Mouse (Mus musculus): ENCODE measurements at regions not wholly inside any gene's neighbourhood (a gene's known extent, or its start where the extent isn't known, plus 50 kb on each side); places are given as distances from the start of the nearest gene placed in this dataset.
"Not testable (repeated sequence)": the region's sequence is repeated elsewhere in the genome, so short reads cannot be mapped to it uniquely, and the experiment has no call there.

DNA sequence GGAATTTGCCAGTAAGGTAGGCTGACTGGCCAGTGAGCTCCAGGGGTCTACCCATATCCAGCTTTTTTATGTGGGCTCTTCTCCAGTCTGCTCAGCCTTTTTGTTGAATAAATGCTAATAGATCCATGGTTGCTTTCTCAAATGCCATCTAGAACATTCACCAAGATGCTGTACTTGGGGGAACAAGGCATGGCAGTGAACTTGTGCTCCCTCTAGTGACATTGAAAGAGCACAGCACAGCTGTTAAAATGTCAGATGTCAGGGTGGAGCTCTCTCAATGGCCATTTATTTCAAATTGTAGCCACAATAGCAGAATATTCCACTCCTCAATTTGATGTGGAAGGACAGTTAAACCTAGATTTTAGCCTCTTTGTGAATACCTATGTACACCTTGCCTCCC, 86.3 kb downstream of the Kcnk1 start:
- peak in 1 of 2 experiments; percentile 33 for DNase-seq (ENCODE audit: low spot score in 2 of 2)
- intact Hi-C loops (cut with DNase I), result loop anchor here (2.0 kb wide), 1 partner anchor 130 kb away; no protein-coding TSS in a partner anchor

DNA sequence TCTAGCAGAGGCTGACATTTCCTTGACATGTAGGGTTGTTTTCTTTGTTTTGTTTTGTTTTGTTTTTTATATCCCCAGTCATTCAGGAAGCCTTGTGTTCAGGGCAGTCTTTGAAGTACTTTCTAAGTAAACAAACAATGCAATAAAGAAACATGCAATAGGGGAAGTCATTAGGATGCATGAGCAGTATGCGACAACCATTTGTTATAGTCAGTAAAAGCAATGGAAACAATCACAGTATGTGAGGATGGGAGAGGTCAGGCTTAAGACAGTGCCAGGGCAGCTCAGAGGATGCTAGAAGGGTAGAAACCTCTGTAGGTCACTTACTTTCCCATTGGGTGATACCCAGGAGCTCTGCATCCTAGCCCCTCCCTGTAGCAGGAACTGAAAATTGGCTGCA, 87.9 kb downstream of the Kcnk1 start:
- no peak for DNase-seq (ENCODE audit: low spot score in 2 of 2)
- intact Hi-C loops (cut with DNase I), result no loop called here

DNA sequence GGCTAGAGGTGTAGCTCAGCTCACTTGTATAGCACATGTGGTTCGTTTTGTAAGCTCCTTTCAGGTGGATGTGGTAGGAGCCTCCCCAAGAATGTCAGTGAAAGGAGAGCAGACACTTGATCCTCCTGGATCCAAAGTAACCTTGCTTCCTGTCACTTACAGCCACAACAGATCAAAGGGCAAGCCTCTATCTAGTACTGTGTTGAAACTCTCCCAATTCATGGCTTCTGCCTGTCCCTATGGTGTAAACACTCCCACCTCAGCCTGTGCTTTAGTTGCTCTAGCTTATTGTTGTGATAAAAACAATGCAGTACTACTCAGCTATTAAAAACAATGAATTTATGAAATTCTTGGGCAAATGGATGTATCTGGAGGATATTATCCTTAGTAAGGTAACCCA, 95.8 kb downstream of the Kcnk1 start:
- DNase-seq (ENCODE audit: low spot score in 2 of 2), result no peak
- intact Hi-C loops (cut with DNase I), result no loop called here

DNA sequence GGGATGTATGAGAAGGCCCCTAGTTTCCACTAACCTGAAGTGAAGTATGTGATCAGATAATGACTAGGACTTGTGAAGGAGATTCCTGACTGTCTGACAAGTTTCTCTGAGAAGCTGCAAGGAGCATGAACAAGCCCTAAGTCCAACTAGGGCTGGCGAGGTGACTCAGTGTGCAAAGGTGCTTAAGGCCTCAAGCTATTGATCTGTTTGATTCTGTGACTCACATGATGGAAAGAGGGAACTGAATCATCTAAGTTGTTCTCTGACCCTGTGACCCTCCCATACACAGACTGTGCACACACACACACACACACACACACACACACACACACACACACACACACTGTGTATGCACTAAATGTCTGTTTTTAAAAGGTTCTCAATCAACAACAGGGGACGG, 99.0 kb downstream of the Kcnk1 start:
- intact Hi-C loops (cut with DNase I), result no loop called here
- DNase-seq (ENCODE audit: low spot score in 2 of 2), result no peak

DNA sequence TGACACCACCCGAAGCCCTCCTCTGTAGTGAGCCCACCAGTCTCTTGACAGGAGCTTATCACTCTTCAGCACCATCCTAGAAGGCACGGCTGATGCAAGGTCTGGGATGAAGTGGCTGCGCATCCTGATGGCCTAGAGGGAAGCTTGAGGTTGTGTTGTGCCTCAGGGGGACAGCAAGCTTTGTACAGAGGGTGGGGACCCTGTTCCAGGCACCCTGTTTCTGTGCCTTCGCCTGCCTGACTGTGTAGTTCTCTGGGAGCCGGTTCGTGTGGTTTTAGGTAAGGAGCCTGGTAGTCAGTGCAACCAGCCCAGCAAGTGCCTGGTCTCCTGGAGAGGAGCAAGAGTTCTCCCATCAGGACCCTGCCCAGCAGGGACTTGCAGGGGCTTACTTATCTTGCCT, 101.1 kb downstream of the Kcnk1 start:
- DNase-seq (ENCODE audit: low spot score in 2 of 2), result no peak
- intact Hi-C loops (cut with DNase I), result loop anchor here (5.0 kb wide), 1 partner anchor 139 kb away; no protein-coding TSS in a partner anchor

DNA sequence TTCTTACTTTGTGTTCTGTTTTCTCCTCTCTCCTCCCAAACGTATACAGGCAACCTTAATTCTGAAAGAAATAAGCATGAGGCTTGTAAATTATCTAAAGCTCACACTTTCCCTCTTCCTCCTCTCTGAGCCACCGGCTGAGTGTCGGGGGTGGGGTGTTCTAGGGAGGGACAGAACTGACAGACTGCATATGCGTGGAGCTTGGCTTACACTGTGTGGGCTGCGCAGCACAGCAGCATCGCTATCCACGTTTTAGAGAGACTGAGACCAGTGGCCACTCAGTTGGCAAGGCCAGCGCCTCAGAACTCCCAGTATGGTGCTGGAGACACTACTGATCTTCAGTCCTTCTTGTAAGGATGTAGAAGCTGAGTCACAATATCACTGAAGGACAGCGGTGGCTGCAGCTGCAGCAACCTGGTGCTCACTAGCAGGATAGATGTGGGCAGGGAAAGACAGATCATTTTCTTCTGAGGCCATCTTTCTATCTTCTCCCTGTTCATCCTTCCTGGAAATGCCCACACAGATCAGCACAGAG, 101.7 kb downstream of the Kcnk1 start:
- DNase-seq (ENCODE audit: low spot score in 2 of 2), result peak; percentile 40 to 71

DNA sequence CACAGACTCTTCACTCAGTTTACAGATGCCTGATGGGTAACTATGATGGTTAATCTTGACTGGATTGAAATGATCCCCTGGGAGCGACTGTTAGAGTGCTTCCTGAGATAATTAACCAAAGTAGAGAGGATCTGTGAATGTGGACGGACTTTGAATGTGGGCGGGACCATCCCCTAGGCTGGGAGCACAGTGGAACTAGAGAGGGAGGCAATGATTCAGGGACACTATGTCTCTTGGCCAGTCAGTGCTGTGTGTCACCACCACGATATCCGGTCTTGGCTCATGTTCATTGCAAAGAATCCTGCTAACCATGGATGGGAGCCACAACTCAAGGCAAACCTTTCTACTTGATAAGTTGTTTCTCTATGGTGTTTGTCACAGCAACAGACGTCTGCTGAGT, 103.9 kb downstream of the Kcnk1 start:
- intact Hi-C loops (cut with DNase I), result loop anchor here (5.0 kb wide), 1 partner anchor 142 kb away; no protein-coding TSS in a partner anchor

More for the DNA sequence above, 101.7 kb downstream of the Kcnk1 start:
- intact Hi-C loops (cut with DNase I), result loop anchor here (5.0 kb wide), 1 partner anchor 139 kb away; no protein-coding TSS in a partner anchor

DNA sequence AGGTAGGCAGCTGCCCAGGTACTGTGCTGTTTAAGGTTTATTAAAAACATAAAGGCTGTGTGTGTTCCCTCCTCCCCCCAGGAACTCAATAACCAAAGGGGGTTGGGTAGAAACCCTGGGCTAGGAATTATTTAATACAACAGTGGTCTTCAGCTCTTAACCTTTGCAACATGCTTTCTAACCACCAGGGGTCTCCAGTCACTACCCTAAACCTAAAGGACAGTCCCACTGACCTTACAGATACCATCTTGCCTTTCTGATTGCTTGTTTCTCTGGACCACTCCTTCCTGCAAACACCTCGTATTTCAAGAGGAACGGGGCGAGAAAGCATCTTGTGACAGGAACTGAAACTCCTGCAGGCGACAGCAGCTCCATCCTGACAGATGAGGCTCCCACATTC, 104.9 kb downstream of the Kcnk1 start:
- intact Hi-C loops (cut with DNase I), result loop anchor here (5.0 kb wide), 1 partner anchor 143 kb away; no protein-coding TSS in a partner anchor
- no peak for DNase-seq (ENCODE audit: low spot score in 2 of 2)

More for the DNA sequence above, 103.9 kb downstream of the Kcnk1 start:
- DNase-seq (ENCODE audit: low spot score in 2 of 2), result no peak

DNA sequence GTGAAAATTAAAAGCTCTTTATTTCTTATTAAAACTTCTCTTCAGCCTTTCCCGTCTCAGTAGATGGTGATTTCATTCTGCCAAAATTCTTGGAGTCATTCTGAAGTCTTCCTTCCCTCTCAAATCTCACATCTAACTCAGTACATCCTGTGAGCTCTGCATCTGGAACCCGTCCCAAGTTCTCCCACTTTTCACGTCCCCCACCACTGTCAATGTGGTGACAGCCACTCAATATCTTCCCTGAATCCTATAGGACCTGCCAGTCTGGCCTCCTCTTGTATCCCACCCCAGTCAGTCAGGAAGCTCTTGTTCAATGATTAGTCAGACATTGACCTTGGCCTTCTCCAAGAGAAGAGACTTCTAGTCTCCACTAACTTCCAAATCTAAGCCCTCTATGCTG, 110.1 kb downstream of the Kcnk1 start:
- DNase-seq (ENCODE audit: low spot score in 2 of 2), result peak in 1 of 2 experiments; percentile 73
- intact Hi-C loops (cut with DNase I), result no loop called here

DNA sequence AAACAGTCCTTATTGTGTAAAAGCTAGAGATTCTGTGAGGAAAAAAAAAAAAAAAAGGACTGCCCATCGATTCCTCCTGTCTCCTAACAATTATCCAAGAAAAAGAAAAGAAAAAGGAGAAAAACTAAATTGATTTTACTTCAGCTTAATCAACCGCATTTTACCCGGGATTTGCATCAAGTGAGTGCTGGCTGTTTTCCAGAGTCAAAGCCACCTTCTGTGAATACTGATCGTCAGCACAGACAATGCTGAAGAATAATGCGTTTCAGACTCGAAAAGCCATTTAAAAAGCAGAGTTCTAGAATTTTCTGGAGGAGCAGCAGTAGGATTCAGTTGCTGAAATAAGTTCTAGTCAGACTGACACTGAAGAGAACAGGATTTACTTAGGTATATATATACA, 131.1 kb downstream of the Kcnk1 start:
- DNase-seq (ENCODE audit: low spot score in 2 of 2), result no peak
- intact Hi-C loops (cut with DNase I), result no loop called here

DNA sequence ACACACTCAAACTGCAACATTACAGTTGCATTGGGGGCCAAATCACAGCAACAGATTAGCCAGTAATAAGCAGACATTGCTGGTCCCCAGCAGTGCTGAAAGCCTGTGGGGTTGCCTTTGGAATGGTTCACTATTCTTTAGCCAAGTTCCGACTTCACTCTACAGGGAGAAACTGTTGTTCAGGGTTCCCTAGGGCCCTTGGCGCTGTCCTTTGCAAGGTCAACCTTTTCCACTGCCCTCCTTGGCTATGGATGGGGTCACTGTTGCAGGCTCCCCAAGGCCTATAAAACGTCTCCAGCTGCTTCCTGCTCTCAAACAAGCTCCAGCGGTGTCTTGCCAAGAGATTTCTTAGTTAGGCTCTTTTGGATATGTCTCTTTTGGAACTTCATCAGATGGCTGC, 137.1 kb downstream of the Kcnk1 start:
- DNase-seq (ENCODE audit: low spot score in 2 of 2), result no peak
- intact Hi-C loops (cut with DNase I), result no loop called here

DNA sequence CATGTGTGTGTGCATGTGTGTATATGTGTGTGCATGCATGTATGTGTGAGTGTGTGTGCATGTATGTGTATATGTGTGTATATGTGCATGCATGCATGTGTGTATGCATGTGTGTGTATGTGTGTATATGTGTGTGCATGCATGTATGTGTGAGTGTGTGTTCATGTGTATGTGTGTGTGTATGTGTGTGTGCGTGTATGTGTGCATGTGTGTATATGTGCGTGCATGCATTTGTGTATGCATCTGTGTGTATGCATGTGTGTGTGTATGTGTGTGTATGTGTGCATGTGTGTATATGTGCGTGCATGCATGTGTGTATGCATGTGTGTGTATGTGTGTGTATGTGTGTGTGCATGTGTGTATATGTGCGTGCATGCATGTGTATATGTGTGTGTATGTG, 137.9 kb downstream of the Kcnk1 start:
- intact Hi-C loops (cut with DNase I); DNase-seq (ENCODE audit: low spot score in 2 of 2): not testable (repeated sequence)

DNA sequence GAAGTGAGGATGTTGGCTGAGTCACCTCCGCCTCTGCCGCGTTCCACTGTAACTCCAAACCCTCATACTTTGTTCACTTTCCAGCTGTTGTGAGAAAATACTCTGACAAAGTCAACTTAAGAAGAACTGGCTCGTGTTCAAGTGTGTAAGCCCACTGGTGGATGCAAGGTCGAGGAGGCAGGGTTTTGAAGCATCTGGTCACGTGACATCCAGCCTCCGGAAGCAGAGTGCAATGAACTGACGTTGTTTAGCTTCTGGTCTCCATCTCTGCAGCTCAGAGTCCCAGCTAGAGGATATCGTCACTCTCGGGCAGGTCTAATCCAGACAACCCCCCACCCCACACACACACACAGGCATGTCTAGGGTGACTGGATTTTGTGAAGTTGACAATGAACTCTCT, 140.1 kb downstream of the Kcnk1 start:
- DNase-seq (ENCODE audit: low spot score in 2 of 2), result no peak
- intact Hi-C loops (cut with DNase I), result no loop called here

DNA sequence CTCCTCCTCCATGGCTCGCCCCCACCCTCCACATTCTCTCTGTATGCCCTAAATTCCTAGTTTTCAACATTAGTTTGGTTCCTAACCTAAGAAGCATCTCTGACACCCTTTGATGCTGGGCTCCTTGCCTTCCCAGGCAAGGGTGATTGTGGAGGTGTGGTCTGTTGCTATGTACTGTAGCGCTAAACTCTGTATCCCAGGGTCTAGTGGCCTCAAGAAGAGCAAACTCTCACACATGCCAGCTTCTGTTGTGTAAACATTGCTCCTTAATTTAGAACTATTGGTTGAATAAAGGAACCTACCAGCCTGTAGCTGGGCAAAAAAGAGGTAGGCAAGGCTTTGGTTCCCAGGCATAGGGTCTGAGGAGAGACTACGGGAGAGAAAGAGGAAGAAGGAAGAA, 140.6 kb downstream of the Kcnk1 start:
- intact Hi-C loops (cut with DNase I), result no loop called here

DNA sequence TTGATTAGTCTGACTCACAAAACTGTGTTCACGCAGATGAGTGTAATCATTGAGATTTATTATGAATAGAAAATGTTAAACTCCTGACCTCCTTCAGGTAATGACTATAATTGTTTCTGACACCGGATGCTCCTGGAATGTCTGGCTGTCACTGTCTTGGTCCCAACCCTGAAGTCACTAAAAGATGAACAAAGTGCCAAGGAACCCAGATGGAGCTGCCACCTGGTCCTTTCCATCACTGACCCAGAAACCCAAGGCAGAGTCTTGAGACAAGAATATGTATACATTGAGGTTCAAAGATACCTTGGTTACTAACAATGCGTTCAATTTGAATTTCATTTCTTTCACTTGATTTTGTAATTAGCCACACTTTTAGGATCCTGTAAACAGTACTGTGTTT, 142.0 kb downstream of the Kcnk1 start:
- no peak for DNase-seq (ENCODE audit: low spot score in 2 of 2)
- intact Hi-C loops (cut with DNase I), result no loop called here

More for the DNA sequence above, 140.6 kb downstream of the Kcnk1 start:
- DNase-seq (ENCODE audit: low spot score in 2 of 2), result no peak

DNA sequence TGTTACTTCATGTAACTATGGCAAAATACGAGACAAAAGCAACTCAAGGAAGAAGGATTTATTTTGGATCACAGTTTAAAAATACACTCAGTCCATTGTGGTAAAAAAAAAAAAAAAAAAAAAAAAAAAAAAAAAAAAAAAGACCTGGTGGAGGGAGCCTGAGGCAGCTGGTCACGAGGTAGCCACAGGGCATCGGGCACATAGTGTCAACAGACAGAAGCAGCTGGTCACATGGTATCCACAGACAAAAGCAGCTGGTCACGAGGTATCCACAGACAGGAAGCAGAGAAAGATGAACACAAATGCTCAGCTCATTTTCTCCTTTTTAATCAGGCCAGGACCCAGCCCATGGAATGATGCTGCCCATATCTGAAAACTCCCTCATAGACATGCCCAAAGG, 142.5 kb downstream of the Kcnk1 start:
- DNase-seq (ENCODE audit: low spot score in 2 of 2), result no peak
- intact Hi-C loops (cut with DNase I), result no loop called here

DNA sequence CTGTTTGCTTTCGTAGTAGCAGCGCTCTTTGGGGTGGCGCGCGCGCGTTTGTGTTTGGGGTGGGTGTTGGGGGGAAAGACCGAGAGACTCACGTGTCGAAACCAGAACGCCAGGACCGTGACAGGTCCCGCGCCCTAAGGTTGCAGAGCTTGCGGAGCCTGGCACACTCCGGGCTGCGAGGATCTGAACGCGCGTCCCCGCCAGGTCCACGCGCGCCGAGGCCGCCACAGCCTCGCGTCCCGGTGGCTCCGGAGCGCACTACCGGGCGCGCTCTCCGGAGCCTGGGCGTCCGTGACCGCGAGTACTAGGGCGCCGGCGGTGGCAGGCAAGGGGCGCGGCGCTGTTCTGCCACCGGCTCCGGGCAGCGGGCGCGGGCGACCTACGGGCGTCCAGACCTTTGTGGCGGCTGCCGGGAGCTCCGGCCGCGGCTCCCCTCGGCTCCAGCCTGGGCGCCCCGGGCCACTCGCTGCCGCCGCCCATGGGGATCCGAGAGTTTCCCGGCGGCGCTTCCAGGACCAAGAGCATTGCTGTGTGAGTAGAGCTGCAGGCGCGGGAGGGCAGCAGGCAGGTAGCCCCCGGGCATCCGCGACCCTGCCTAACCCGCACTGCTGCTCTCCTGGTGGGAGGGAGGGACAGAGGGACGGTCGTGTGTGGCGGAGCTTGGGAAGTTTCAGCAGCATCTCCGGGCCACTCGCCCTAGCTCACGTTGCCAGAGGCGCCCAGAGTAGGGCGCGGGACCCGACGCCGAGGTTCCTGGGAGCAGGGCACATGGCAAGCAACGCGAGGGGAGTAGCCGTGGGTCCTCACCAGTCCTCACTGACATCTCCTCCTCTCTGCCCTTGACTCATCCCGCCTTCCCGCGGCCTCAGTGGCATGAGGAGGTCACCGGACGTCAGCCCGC, 143.9 kb downstream of the Kcnk1 start:
- intact Hi-C loops (cut with DNase I), result no loop called here
- DNase-seq (ENCODE audit: low spot score in 2 of 2), result peak; percentile 16 to 45

DNA sequence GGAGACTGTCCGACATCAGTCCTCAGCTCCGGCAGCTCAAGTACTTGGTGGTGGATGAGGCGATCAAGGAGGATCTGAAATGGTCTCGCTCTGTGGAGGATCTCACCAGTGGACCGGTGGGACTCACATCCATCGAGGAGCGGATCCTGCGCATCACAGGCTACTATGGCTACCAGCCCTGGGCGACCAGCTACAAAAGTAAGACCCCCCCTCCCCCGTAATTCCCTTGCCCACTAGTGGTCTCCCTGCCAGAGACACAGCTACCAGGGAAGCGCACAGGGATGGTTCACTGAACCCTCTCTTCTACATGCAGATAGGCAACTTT, 144.5 kb downstream of the Kcnk1 start:
- no peak for DNase-seq (ENCODE audit: low spot score in 2 of 2)
- intact Hi-C loops (cut with DNase I), result no loop called here

DNA sequence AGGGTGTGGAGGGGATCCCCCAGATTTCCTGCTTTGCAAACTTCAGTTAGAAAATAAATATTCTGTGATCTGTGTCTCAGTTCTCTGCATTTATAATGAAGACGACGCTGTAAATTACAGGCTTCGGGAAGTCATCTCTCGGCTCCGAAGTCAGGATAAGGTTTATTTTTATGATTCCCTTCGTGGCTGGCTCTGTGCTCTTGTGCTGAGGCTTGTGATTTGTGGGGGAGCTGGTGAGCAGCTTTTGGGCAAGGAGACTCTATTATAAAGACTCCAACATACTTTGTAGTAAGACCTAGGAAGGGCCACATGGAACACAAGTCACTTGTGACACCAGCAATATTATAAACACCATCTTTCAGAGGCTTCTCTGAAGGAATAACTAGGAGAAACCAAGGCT, 146.0 kb downstream of the Kcnk1 start:
- DNase-seq (ENCODE audit: low spot score in 2 of 2), result peak in 1 of 2 experiments; percentile 21

DNA sequence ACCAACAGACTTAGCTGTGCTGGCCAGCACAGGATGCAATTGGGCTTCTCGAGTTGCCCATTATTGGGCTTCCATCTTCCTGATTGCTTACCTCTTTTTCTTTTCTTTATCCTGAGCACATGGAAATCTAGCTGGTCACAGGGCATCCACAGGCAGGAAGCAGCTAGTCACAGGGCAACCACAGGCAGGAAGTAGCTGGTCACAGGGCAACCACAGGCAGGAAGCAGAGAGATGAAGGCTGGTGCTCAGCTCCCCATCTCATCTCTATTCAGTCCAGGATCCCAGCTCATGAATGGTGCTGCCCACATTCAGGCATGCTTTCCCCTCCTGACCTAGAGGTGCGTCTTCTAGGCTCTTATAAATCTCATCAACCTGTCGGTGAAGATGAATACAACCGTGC, 146.8 kb upstream of the Slc35f3 start:
- intact Hi-C loops (cut with DNase I), result no loop called here
- DNase-seq (ENCODE audit: low spot score in 2 of 2), result no peak

More for the DNA sequence above, 146.0 kb downstream of the Kcnk1 start:
- intact Hi-C loops (cut with DNase I), result no loop called here

DNA sequence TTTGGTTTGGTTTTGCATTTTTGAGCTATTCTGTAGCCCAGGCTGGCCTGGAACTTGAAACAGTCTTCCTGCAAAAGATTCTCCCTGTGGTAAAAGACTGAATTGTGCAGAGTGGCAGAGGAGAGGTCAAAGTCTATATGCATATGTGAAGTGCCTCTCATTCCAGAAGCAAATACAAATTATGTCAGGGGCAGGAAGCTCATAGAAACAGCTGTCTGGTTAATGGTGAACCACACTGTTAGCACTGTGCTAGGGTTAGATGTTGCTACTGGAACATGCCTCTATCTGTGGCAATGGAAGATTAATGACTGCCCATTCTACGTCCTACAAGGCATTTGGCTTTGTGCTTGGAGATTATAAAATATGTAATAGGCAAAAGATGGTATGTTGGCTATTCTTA, 144.4 kb upstream of the Slc35f3 start:
- no peak for DNase-seq (ENCODE audit: low spot score in 2 of 2)
- intact Hi-C loops (cut with DNase I), result no loop called here

All from left cerebral cortex, postnatal 25 days (tissue).